Mouse (Mus musculus) kidney, adult 9 months (tissue): Measurements from ENCODE around the gene Ak8.

Experiments
- DNase-seq: peaks from one replicate; pipeline ENCODE4 v3.0.0; 2022

The Ak8 gene

DNA sequence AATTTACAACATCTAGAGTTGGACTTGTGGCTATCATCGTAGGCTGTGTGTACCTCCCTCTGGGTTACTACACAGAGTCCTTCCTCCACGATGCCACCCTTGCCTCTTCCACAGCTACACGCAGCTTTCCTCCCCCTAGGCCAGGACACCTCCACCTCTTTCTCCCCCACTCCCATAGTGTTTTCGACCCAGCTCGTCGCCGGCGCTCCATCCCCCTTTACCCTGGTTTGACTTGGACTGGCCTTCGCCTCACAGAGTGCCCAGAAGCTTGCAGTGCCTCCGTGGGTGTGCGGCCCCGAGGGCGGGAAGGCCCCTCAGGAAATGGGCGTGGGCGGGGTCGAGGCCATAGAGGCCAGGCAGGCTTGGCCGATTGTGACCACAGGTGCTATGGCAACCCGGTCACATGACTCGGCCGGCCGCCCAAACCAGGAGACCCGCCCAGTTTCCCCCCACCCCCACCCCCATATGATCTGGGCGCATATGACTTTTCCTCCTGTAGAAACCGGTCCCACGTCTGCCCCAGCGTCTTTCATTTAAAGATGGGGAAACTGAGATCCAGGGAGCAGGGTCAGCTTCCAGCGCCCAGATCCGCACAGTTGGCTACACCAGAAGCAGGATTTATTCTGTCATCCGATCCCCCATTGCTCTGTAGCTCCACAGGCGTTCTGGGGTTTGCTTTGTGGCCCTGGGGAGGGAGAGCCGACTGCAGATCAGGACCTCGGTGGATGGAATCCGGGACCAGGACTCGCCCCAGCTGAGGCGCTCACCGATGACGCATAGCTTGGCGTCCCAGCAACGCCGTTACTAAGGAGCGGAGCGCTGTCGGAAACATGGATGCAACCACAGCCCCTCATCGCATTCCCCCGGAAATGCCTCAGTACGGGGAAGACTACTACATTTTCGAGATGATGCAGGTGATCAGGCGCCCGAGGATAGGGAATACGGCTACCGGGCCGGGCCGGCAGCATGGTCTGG is at the start of gene Ak8, which contains the start of gene Spaca9:
TSS of gene Ak8 (plus strand) at position 804 of the 975 bp plus-strand sequence.
TSS of gene Spaca9 (minus strand) at position 367 of the 975 bp plus-strand sequence.
- peak; percentile 68 for DNase-seq

DNA sequence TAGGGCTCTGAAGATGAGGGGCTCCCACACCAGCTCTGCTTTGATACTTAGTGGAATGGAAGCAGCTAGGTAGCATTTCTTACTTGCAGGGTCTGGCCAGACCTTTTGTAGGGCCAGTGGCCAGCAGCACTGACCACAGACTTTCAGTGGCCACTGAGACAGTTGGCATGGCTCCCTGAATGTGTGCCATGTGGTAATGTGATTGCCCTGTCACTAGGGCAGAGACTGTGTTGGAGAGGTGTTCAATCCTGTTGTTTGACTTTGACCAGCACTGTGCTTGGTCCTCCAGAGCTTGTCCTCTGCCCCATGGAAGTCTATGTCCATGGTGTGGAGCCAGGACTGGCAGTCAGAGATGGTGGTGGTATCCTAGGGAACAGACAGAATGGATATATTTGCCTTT is 49.4 kb upstream of the Ak8 start:
- DNase-seq, result peak; percentile 61

DNA sequence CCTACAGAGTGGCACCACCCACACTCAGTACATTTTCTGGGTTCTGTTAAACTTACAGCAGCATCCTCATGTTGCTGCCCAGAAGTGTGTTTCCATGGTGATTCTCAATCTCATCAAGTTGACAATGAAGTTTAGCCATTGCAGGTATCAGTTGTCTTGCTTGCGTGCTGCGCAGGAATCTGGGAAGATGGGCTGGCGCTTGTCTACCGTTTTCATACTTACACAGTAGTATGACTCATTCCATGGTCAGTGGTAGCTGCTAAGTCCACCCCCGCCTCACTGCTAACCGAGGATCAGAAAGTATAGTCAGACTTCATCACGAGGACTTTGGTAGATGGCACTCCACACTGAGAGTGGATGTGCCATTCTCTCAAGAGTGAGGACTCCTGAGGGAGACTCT is 46.6 kb upstream of the Ak8 start:
- no peak for DNase-seq

DNA sequence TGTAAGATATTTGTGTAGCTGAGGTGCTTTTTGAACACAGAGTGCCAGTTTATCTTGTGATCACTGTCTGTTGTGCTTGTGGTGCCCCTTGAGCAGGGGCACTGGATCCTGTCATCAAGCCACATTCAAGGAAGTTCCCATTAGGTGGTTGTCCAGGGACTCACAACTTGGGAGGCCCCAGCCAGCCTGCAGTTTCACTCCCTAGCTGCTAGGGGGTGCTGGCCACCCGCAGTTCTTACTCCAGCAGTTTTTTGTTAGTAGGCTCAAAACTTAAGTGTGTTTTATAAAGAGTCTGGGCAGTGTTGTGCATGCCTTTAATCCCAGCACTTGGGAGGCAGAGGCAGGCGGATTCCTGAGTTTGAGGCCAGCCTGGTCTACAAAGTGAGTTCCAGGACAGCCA is 45.7 kb upstream of the Ak8 start:
- peak; percentile 49 for DNase-seq

DNA sequence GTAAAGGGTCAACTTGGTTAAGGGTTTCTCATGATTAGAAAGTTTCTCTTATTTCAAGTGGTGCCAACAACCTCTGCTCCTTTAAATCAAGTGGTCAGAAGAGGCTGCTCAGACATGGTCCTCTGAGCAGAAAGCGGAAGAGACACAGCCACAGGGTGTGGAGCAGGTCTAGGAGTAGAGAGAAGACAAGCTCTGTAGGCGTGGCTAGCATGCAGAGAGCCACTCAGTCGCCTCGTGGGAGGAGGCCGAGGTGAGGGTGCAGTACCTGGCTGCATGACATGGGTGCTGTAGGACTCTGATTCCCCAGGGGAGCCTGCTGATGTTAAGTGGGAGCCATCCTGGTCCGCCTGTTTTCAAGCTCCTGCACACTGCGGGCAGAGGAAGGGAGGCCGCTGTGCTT is 43.7 kb upstream of the Ak8 start:
- DNase-seq, result no peak

- no peak for DNase-seq
Measured at GRCm38 (mm10) chr2:28662891-28663290, 37.1 kb upstream of the Ak8 start.

DNA sequence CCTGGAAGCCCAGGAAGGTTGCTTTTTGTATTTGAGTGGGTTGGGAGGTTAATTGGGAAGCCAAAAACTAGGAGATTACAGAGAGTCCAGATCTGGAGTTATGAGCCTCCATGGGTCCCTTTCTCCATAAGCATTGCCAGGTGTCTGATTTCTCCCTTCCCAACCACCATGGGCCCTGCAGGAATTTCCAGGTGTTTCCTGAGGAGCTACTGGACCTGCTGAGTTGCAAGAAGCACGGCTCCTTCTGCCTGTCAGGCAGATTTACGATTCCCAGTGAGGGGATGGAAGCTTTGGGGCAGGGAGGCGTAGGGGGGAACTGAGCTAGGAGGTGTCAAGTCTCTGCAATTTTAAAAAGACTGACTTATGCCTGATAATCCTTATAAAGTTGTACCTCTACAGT is 34.1 kb upstream of the Ak8 start:
- DNase-seq, result no peak

GRCm38 (mm10) chr2:28671438-28671837 is 28.5 kb upstream of the Ak8 start:
- DNase-seq, result peak; percentile 39

DNA sequence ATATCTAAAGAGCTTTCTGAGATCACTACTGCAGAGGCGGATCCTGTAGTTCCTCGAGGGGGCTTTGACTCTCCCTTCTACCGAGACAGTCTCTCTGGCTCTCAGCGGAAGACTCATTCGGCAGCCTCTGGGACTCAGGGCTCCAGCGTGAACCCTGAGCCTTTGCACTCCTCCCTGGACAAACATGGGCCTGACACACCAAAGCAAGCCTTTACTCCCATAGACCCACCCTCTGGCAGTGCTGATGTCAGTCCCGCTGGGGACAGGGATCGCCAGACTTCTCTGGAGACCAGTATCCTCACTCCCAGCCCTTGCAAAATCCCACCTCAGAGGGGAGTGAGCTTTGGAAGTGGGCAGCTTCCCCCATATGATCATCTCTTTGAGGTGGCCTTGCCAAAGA is 24.0 kb upstream of the Ak8 start:
- DNase-seq, result no peak

DNA sequence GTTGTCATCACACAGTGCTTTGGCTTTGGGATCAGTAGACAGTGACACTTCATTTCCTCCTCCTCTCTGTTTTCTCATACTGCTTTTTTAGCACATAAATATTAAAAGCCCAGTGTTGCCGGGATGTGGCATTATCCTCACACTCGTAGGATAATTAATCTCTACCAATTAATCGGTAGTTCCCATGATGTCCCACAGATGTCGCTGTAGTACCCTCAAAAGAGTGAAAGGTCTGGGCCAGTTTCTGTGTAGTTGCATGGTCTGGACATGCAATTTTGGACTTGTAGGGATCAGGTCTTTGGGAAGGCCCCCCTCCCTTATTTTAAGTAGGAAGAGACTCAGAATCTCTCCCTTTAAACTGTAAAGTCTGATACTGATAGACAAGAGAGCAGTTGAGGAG is 19.3 kb upstream of the Ak8 start:
- peak; percentile 50 for DNase-seq

DNA sequence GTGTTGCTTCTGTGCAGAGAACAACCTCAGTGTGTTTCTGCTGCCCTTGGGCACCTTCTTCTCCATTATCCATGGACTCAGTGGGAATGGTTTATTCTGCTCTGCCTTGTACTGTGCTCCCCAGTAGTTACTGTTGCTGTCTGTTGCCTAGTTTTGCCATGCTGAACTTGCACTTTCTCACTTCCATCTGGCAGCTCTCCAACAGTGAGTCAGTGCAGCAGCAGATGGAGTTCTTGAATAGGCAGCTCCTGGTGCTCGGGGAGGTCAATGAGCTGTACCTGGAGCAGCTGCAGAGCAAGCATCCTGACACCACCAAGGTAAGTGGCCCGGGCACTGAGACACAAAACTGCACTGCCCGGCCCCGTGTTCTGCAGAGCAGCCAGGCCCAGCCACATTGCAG is 18.2 kb upstream of the Ak8 start:
- DNase-seq, result peak; percentile 64

DNA sequence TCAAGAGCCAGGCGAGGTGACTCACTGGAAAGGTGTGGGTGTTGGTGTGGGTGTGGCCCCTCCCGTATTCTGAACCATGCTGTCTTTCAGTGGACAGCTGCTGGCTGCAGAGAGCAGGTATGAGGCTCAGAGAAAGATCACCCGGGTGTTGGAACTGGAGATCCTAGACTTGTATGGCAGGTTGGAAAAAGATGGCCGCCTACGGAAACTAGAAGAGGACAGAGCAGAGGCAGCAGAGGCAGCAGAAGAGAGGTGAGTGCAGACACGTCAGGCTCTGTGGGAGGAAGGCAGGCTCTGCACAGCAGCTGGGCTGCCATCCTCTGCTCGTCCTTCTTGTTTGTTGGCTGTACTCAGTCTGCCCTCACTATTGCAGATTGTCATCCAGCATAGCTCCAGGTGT is 14.1 kb upstream of the Ak8 start:
- DNase-seq, result no peak

DNA sequence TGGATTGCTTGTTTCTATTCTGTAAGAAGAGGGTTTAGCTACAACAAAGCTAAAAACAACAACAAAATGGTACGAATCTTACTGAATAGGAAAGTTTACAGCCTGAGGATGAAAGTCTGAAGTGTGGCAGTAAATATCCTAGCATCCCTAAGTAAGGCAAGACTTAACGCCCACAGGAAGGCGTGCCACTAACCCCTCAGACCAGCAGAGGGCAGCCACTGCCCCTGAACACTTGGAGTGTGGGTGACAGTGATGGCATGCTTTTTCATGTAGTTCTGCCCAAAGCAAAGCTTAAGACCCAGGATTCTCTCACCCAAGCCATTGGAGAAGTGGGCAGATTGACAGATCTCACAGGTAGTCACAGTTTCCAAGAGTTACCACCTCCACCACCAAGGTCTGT is 11.5 kb upstream of the Ak8 start:
- DNase-seq, result no peak

- no peak for DNase-seq
Measured at GRCm38 (mm10) chr2:28692692-28693091, 7.3 kb upstream of the Ak8 start.

- no peak for DNase-seq
Measured at GRCm38 (mm10) chr2:28698566-28698965, 1.4 kb upstream of the Ak8 start.

DNA sequence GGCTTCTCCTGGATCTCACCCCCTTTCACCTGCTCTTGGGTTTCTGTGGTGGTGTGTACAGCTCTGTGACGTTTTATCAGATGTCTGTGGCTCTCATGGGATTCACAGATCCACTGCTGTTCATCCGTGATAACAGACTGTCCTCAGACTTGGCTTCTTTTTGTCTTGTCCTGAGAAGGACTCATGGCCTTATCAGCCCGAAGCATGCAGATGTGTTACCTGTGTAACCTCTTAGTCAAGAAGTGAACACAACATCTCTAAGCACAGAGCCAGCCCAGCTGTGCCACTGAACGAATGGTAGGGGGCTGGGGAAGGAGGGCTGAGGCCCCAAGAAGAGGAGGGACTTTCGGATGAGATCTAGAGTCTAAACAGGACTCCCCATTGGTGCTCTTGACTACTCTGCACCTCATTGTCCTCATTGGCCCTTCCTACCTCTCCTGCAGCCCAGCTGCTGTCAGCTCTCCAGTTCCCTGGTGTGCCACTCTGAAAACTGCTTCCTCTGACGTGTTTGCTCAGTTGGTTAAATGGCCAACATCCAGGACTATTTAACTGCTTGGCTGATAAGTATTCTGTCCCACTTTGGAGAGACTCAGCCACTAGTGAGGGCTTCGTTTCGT is 1.8 kb downstream of the Ak8 start:
- DNase-seq, result no peak

- DNase-seq, result no peak
Measured at GRCm38 (mm10) chr2:28706106-28706636, 6.2 kb downstream of the Ak8 start.

GRCm38 (mm10) chr2:28706787-28707186 is 6.8 kb downstream of the Ak8 start:
- DNase-seq, result no peak

- no peak for DNase-seq
Measured at GRCm38 (mm10) chr2:28713036-28713435, 13.1 kb downstream of the Ak8 start.

GRCm38 (mm10) chr2:28722419-28722818 is 22.5 kb downstream of the Ak8 start:
- no peak for DNase-seq

DNA sequence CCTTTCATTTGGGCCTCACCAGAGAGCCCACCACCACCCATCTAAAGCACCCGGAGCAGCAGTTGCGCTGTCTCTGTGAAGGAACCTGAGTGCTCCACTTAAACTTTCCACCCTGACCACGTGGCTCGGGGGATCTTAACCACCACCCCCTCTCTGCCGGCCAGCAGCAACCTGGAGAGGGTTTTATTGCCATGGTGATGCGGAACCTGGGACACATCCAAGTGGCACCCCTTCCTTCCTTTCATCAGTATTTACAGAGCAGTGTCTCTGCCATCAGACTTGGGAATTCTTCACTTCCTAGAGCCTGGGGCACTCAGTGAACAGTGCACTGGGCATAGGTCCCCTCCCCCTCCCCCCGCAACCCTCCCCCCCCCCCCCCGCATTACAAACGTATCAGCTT is 23.9 kb downstream of the Ak8 start:
- no peak for DNase-seq

DNA sequence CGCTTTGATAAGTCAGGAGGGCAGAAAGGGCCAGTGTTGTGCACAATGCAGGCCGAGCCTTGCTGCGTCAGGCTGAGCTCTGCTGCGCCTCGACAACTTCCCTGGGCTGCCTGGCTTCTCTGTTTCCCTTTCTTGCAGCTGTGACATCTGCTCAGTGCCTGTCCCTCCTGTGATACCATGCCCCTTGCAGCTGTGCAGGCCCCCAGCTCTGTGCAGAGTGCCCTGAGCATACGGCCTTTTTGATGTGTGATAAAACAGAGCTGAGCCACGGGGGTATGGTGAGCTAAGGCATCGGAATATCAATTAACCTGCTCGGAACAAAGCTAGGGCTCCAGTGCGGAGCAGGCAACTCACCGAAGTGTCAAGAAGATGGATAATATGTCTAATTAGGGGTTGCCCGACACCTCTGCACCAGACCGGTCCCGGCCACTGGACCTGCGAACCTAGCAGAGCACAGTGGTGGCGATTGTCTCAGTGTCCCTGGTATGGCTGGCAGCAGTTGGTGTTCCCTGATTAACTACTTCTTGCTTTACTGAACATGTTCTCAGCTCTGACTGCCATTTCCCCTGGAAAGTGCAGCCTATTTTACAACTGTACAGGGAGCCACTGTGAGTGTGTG is 27.9 kb downstream of the Ak8 start:
- DNase-seq, result no peak

DNA sequence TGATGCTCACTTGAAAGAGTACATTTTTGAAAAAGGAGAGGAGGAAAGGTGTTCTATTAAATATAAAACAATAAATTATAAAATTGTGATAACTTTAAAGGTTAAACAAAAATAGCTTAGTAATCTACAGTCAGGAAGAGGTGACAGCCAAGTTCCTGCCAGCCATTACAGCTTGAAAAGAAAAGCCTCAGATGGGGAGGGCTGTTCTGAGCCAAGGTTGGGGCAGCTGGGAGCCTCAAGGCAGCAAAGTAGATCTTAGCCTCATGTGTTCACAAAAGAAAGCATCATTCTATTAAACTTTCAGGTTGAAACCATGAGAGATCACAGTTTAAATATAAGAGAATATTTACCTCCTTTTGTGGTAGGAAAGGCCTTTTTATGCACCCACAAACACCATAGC is 30.7 kb downstream of the Ak8 start:
- no peak for DNase-seq

DNA sequence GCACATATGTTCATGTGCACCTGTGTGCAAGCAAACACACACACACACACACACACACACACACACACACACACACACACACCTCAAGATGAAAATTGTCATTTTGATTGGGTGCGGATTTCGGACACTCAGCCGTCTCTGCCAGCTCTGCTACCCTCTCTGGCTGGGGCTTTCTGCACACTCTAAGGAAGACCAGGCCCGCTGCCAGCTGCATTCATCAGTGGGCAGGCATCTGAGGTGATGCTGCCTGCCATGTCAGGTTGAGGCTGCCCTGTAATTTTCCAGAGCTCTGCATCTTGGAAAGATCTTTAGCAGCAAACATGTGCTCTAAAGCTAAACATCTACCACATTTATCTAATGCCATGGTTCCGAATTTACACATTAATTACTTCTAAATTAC is 37.1 kb downstream of the Ak8 start:
- DNase-seq, result no peak
